Mouse (Mus musculus): ENCODE data around the gene 9130019O22Rik.
"Not testable (repeated sequence)": the region's sequence is repeated elsewhere in the genome, so short reads cannot be mapped to it uniquely, and the experiment has no call there.

The 9130019O22Rik gene

DNA sequence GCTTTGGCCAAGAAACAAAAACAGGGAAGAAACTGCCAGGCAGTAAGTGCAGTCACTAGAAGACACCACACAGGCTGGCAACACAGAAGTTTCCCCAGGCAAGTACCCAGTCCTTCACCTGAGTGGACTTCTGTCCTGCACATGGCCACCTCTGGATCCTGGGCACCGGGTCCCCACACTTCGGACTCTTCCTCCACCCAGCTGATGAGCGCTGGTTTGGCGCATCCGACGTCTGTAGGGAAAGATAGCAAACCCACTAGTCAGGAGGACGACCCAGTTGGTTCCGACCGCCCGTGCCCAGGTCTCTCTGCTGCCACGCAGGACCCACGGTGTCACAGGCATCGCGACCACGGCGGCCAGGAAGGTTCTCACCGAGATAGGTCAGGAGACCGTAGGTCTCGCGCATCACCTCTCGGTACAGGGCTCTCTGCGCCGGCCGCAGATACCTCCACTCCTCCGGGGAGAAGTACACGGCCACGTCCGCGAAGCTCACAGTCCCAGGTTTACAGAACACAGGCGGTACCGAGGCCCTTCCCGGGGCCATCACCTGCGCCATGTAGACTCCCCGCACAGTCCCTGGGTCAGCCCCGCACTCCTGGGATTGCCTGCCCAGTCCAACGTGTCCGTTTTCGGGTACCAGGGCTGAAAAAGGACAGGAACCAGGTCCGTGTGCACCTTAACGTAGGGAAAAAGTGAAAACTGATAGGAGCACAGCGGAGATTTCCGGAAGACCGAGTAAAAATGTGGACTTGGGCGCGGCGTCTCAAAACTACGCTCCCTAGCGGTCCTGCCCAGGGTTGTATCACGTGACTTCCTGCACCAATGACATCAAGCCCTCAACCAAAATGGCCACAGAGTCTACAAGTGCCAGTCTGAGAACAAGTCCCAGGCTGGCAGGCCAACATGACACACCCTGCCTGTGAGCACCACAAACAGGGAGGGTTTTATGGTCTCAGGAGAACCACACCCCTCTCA is 11.4 kb downstream of the 9130019O22Rik start, which contains the start of gene Zfp747:
Gene Zfp747, minus strand, starts transcription at position 780 of the 975 bp plus-strand sequence.
- DNase-seq (ENCODE audit: low read depth, low spot score), result peak; percentile 93

DNA sequence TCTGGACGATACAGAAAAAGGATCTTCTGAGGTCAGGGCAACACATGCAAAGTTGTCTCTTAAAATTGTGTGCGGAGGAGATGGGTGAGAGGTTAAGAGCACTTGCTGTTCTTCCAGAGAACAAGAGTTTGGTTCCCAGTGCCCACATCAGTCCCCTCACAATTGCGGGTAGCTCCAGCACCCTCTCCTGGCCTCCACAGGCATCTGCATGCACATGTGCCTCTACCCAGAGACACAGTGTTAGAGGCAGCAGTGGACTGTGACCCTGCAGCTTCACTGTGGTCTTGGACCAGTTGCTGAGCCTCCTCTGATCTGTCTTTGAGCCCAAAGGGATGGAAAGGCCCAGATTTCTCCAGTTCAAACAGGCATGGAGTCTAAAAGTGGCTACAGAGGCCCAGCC is 15.1 kb downstream of the 9130019O22Rik start:
- DNase-seq (ENCODE audit: low read depth, low spot score), result not testable (repeated sequence)

DNA sequence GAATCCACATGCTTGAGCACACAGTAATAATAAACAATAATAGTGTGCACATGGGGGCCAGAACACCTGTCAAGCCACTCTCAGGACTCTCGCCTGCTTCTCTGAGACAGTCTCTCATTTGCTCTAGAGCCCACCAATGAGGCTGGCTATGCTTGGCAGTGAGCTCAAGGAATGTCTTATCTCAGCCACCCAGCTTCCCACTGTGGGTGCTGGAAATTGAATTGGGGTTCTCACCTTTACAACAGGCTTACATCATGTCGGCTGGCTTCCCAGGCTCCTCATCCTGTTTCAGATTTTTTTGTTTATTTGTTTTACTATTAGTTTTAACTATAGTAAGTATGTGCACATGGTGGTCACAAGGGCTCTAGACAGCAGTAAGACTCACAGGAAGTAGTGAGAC is 15.8 kb downstream of the 9130019O22Rik start:
- no peak for DNase-seq (ENCODE audit: low read depth, low spot score)

DNA sequence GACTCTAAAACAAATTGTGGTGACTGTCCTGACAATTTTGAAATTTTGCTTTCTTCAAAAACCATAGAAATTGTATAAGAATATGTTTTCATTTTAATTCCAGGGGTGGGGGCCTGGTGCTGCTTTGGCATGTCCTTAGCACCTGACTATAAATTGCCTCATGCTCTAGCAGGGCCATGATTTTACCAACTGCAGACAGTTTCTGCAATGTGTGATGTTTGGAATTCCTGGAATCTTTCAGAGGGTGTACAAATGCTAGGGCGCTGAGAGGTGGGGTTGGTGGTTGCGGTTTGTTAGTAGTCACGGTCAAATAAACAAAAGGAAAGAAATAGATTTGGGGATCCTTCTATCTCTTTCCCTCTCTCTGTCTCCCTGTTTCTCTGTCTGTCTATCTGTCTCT is 20.7 kb downstream of the 9130019O22Rik start:
- no peak for DNase-seq (ENCODE audit: low read depth, low spot score)

DNA sequence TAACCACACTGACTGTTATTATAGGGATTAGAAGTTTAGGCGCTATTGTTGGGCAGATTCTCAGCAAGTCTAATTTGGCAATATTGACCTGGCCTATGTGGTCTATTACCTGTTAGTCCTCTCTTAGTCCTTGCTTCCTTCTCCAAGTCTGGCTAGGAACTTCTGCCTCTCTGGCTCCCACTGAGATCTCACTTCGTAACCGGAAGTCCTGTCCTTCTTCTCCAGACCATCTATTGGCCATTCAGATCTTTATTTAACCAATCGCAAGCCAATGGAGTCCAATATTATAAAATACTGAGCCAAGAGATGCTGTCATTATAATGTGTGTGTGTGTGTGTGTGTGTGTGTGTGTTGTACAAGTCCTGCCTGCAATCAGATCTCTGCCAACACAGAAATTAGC is 22.8 kb downstream of the 9130019O22Rik start:
- DNase-seq (ENCODE audit: low read depth, low spot score), result no peak

DNA sequence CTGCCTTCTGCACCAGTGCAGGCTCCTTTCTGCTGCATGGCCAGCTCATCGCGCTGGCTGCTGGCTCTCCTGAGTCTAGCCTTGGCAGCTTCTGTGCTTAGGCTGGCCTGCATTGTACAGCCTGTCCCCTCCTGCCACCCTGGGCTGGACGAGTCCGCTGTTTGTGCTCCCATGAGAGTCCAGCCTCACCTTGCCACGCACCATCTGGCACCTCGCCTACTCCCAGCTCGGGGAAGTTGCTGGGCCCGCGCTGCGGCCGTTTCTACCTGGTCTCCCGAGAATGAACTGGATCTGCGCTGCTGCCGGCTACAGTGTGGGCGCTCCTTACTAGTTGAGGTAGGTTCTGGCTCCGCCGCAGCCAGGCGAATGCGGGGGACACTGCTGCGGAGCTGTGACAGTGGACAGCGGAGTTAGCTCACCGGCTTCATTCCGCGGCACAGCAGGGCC is 23.5 kb downstream of the 9130019O22Rik start:
- no peak for DNase-seq (ENCODE audit: low read depth, low spot score)

DNA sequence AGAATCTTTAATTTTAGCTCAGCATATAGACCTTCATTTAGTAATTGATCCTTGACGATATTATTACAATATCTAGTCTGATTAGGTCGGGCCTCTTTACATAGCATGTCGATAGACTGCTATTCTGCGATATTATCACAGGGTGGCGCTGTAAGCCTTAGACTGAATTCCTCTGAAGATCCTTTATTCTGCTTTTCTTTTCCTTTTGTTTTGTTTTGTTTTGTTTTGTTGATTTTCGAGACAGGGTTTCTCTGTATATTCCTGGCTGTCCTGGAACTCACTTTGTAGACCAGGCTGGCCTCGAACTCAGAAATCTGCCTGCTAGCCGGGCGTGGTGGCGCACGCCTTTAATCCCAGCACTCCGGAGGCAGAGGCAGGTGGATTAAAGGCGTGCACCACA is 24.5 kb downstream of the 9130019O22Rik start:
- peak; percentile 67 for DNase-seq (ENCODE audit: low read depth, low spot score)

DNA sequence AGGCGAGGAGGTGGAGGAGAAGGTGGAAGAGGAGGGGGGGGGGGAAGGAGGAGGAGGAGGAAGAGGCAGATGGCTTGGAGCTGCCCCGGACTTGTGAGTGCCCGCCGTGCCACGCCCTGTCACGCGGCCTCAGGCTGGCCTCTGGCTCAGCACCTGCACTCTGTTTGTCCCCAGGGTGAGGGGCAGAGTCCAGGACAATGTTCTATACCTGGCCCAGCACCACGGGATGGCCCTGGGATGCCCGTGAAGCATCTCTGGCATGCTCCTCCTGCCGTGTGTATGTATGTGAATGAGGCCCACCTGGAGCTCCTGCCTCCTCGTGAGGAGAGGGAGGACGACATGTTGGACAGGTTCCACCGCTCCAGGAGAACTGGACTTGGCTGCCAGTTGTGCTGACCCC is 25.5 kb downstream of the 9130019O22Rik start:
- DNase-seq (ENCODE audit: low read depth, low spot score), result no peak

DNA sequence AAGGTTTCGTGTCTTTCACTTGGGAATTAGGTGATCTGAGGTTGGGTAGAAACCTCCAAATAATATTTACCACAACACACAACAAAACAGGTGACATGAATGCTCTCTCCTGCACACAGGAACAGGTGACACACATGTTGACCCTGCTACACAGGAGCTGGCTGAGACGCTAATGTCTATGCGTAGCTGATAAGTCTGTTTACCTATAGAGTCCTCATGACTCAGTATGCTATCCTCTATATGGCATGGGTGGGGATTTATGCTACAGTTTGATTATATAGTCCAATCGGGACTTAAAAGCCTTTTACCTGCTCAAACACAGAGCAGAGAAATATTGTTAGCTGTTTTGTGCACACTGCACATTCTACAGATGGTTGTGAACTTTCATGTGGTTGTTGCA is 26.7 kb downstream of the 9130019O22Rik start:
- DNase-seq (ENCODE audit: low read depth, low spot score), result no peak

DNA sequence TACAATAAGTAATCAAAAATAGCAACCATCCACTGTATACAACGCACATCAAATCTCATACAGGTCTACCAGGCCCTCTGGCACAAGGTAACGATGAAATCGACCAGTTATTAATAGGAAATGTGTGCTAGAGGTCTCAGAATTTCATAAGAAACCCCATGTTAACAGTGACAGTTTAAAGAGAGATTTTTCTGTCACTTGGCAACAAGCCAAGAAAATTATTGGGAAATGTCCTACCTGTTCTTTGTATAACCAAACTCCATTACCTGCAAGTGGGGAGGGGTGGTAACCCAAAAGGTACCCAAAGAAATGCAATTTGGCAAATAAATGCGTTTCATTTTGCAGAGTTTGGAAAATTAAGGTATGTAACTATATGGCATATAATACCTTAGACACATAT is 28.5 kb downstream of the 9130019O22Rik start:
- DNase-seq (ENCODE audit: low read depth, low spot score), result no peak

DNA sequence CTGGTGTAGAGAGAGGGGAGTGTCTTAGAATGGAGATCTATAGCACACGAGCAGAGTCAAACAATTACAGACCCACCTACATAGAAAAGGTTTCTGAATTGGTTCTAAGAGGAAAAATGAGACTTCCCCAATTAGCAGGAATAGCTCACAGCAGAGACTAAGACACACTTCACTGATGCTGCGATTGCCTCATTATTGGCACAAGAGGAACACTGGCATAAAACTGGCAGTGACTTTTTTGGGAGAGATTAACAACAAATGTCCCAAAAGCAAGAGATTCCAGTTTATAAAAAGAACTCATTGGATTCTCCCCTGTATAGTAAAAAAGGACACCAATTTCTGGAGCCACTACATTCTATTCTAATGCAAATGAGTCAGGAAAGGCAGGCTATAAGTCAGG is 29.1 kb downstream of the 9130019O22Rik start:
- no peak for DNase-seq (ENCODE audit: low read depth, low spot score)

DNA sequence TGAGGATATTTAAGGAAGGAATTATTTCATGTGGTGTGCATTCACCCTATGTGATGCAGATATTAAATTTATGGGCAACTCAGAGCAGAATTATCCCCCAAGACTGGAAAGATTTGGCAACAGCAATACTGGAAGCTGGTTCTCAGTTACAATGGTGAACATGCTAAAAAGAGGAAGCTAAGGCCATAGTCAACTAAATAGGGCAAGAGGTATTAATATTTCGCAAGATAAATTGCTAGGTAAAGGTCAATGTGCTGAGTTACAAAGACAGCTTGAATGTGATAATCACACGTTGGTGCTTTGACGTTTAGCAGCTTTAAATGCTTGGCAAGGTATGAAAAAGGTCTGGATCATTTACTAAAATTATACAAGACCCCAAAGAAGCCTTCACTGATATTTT is 31.2 kb downstream of the 9130019O22Rik start:
- no peak for DNase-seq (ENCODE audit: low read depth, low spot score)

DNA sequence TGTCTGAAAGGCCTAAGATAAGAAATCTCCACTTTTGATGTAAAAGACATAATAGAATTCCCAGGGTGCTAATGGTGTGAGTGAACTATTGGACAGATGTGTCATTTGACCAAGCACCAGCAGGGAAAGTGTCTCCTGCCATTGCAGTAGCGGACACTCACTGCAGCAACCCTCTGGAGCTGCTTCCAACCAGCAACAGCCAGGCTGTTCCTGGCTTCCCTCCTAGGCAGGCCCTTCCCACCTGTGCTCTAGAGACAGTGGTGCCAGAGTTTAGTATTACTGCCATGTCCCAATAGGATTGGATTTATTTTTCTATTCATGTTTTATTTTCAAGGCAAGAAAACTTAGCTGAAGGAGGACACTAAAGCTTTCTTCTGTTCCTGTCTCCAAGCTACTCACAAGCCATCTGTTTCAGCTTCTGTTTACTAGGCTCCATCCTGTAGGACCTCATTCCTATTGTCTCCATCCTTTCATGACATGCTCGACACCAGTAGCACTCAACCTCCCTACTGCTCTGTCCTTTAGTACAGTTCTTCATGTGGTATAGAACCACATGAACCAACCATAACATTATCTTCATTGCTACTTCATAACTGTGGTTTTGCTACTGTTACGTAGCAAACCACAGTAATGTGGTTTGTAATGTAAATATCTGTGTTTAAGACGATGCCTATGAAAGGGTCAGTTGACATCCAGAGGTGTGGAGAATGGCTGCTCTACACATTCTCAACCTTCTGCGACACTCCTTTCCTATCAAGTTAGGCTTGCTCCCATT is 35.5 kb downstream of the 9130019O22Rik start:
- DNase-seq (ENCODE audit: low read depth, low spot score), result no peak

DNA sequence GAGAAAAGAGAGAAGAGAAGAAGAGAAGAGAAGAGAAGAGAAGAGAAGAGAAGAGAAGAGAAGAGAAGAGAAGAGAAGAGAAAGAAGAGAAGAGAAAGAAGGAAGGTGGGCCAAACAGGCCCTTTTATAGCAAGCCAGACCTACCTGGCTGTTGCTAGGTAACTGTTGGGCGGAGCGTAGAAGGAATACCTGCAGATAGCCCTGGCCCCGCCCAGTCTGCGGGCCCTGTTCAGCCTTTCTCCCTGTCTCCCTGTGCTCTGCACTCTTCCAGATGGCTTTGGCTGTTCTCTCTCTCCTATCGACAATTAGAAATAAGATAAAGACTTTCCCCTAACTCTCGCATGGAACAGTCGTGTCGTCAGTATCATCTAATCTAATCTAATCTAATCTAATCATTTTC is 40.3 kb downstream of the 9130019O22Rik start:
- DNase-seq (ENCODE audit: low read depth, low spot score), result no peak

DNA sequence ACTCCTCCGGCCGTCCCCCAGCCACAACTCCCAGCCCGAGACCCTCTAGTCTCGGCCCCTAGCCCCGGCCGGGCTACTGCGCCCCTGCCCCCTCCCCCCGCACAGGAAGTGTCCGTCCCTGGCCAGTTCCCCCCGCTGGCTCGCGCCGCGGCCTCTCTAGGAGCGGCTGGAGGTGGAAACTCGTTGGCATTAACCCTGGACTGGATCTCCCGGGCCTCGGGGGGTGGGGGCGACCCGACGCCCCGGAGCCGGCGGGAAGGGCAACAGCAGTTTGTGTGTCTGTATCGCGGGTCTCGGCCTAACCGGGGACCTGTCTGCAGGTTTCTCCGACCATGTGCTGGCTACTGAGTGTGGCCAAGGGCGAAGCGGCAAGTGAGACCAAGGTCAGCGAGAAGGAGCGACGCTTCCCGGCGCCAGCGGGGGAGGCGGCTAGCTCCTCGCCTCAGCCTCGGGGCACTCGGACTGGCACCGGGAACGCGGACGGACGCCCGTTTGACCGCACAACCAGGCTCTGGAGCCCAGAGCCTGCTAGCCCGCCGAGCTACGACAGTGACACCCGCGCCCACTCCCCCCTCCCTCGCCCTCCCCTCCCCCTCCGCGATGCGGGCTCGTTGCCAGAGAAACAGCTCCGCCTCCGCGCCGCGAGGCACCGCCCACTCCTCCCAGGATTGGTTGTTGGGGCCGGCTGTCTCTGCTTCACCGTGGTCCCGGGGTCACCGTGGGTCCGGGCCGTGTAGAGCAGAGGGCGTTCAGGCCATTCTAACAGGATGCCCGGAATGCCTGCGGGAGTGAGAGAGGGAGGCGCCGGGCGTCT is 41.2 kb downstream of the 9130019O22Rik start, which contains the start of gene Zfp768:
Gene Zfp768, minus strand, starts transcription at position 78 of the 814 bp plus-strand sequence.
- peak; percentile 96 for DNase-seq (ENCODE audit: low read depth, low spot score)

DNA sequence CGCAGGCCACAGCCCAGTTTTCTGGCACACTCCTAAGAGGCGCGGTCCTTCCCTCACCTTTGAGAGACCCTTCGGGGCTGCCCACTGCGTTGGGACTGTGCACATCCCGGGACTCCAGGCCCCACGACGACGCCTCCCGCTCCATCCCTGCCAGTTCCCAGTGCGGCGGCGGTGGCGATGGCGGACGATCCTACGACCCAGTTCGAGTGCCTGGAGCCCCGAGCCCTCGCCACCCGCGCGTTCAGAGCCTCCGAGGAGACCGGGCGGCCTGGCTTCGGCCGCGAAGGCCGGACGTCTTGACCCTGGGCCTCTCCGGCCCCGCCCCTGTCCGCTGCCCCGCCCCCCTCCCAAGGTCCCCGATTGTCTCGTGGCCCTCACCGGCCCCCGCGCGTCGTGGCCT is 41.9 kb downstream of the 9130019O22Rik start:
- DNase-seq (ENCODE audit: low read depth, low spot score), result no peak

DNA sequence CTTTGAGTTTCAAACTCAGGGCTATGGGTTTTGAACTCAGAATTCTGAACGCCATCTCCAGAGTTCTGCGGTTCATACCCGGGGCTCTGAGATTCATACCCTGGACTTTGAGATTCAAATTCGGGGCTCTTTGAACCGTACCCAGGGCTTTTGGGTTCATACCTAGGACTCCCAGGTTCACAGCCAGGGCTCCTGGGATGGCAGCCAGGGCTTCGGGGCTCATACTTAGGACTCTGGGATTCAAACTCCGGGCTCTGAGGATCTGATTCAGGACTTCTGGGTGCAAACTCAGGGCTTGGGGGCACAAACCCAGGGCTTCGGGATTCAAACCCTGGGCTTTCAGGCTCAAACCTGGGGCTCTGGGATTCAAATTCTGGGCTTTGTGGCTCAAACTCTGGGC is 42.6 kb downstream of the 9130019O22Rik start:
- no peak for DNase-seq (ENCODE audit: low read depth, low spot score)

DNA sequence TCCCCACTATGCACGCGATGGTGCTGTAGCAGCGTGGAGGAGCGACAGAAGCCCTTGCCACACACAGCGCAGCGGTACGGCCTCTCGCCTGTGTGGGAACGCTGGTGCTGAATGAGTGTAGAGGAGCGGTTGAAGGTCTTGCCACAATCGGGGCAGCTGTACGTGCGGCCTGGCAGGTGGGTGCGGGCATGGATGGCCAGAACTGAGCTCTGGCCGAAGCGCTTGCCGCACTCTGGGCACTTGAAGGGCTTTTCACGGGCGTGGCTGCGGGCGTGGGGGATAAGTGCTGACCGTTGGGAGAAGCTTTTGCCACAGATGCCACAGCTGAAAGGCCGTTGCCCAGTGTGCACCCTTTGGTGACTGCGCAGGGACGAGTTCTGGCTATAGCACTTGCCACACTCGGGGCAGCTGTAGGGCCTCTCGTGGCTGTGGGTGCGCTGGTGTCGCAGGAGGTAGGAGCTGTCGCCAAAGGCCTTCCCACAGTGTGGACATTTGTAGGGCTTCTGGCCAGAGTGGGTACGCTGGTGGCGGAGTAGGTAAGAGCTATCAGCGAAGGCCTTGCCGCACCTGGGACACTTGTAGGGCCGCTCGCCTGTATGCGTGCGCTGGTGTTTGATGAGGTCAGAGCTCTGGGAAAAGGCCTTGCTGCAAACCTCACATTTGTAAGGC is 43.5 kb downstream of the 9130019O22Rik start:
- DNase-seq (ENCODE audit: low read depth, low spot score), result no peak

DNA sequence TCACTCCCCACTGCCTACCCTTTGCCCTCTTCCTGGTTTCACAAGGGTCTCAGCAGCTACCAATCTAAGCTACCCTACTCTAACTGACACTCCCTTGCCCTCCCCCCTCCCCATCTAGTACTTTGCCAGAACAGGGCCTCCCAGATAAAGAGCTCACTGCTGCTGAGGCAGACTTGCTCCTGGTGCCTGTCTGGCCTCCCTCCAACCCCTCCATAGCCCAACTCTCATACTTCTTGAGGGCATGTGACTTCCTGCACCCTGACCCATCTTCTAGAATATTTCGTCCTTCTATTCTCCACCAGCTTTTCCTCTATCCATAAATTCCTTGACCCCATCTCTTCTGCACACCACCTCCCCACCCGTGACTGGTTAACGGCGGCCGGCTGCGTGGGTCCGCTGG is 44.1 kb downstream of the 9130019O22Rik start:
- DNase-seq (ENCODE audit: low read depth, low spot score), result no peak

DNA sequence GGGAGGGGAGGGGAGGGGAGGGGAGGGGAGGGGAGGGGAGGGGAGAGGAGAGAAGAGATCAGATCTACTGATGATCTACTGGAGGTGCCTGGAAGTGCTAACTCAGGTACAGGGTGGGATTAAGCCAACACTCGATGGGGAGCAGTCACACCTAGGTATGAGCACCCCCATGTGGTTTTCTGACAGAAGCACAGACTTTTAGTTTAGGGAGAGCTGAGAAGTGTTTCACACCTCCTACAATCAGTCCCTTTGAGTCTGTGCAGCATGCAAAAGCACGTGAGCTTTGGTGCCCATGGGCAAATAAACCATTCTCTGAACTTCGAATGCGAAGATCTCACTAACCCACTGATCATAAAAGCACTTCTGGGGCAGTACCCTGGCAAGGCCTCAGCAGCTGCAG is 44.6 kb downstream of the 9130019O22Rik start:
- no peak for DNase-seq (ENCODE audit: low read depth, low spot score)

DNA sequence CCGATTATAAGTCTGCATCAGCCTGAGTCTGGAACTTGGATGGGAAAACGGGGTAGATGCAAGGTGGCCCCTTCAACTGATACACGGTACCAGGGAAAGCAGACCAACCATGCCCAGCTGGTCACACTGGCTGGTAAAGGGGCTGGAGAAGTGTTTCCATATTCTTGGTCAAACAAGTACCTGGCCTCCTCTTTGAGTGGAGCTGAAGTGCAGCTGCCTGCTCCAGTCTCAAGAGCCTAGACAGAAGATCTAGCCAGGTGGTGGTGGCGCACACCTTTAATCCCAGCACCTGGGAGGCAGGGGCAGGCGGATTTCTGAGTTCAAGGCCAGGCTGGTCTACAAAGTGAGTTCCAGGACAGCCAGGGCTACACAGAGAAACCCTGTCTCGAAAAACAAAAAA is 45.1 kb downstream of the 9130019O22Rik start:
- DNase-seq (ENCODE audit: low read depth, low spot score), result not testable (repeated sequence)

Data from mesoderm, embryonic 11.5 days (tissue).